Mouse (Mus musculus): Measurements from ENCODE around the gene Hist1h1d. TPM values are rescaled to one million over a fixed set of nuclear protein-coding genes. Genes with fewer than 3 reads are reported as not detected.

The Hist1h1d gene
- total RNA-seq (2021) (under 1 TPM; 0.86 to 0.91 TPM), polyA plus RNA-seq (2012; rRNA removed) (0.04 and 0.09 TPM in 2 replicates)
- long read RNA-seq: 0 reads

DNA sequence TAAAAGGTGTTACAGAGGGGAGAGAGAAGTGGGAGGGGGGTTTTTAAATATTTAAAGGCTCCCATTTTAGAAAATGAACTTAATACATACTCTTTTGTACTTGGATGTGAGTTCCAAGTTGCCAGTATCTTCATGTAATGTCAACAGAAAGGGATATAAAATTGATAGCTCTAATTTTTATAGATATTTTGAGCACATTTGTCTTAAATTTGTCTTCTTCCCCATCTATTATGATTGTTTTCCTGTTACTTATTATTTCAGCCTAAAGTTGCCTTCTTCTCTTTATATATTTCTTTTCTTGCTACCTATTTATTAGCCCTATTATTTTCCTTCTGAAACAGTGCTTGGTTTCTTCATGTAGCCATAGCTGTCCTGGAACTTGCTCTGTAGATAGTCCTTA, at the start of gene Hist1h1d:
Gene Hist1h1d, plus strand, starts transcription at position 301 of the 400 bp plus-strand sequence.
- Histone ChIP-seq H3K4me3 (no peak within 1 kb of the TSS), H3K27me3 (ENCODE audit: control insufficient read depth, insufficient read depth, low read length) (no peaks in the 10 kb centered on the region), H3K36me3 (ENCODE audit: control insufficient read depth, insufficient read depth, low read length) (no peaks in the 10 kb centered on the region; the same call in 1 of the 2 replicates), H3K4me1 (ENCODE audit: control insufficient read depth, insufficient read depth, low read length) (peaks cover 2% of the 10 kb centered on the region), H3K27ac (no peak within 1 kb of the TSS), H3K9ac (ENCODE audit: low read depth, low read length) (no peak within 1 kb of the TSS), H3K79me2 (replicated peaks; ENCODE audit: control insufficient read depth, insufficient read depth, low read length) (no peaks in the 10 kb centered on the region)
- TF ChIP-seq POLR2A (IDR thresholded peaks at IDR 0.05; ENCODE audit: insufficient read depth, low read depth, low read length) (no peak), EP300 (IDR thresholded peaks at IDR 0.05; ENCODE audit: insufficient read depth, low read depth, low read length) (no peak), CTCF (IDR thresholded peaks at IDR 0.05) (no peak)
- intact Hi-C loops (cut with DNase I): no loop called here
- no peak for DNase-seq

DNA sequence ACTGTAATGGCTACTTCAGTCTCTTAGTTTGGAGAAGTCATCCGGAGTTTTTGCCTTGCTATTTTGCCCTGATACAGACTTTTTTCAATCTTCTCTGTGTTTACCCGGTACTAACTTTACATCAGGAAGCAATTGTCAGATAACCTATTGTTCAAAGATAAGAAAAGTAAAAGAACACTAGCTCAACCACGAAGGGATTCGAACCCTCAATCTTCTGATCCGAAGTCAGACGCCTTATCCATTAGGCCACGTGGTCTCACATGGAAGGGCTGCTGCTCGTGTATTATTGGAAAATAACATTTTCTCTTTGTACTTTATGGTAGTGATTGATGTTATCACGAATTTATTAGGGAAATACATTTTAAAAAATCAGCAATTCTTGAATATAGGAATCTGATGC, 49.3 kb upstream of the Hist1h1d start:
- WGBS: 10% methylated on average over 9 of the region's 9 CpGs
- no peaks in the 10 kb centered on the region for H3K79me2 ChIP-seq (replicated peaks; ENCODE audit: control insufficient read depth, insufficient read depth, low read length)
- no peaks in the 10 kb centered on the region for H3K27me3 ChIP-seq (ENCODE audit: control insufficient read depth, insufficient read depth, low read length)
- H3K4me3 ChIP-seq: no peak overlapping the region
- no peaks in the 10 kb centered on the region for H3K36me3 ChIP-seq (ENCODE audit: control insufficient read depth, insufficient read depth, low read length)
- TF ChIP-seq CTCF (IDR thresholded peaks at IDR 0.05) (no peak), EP300 (IDR thresholded peaks at IDR 0.05; ENCODE audit: insufficient read depth, low read depth, low read length) (no peak), POLR2A (IDR thresholded peaks at IDR 0.05; ENCODE audit: insufficient read depth, low read depth, low read length) (no peak)
- no peaks in the 10 kb centered on the region for H3K4me1 ChIP-seq (ENCODE audit: control insufficient read depth, insufficient read depth, low read length)
- H3K9ac ChIP-seq (ENCODE audit: low read depth, low read length): no peak overlapping the region
- H3K27ac ChIP-seq: no peak overlapping the region
- peak; percentile 26 to 51 for DNase-seq
- intact Hi-C loops (cut with DNase I): no loop called here

DNA sequence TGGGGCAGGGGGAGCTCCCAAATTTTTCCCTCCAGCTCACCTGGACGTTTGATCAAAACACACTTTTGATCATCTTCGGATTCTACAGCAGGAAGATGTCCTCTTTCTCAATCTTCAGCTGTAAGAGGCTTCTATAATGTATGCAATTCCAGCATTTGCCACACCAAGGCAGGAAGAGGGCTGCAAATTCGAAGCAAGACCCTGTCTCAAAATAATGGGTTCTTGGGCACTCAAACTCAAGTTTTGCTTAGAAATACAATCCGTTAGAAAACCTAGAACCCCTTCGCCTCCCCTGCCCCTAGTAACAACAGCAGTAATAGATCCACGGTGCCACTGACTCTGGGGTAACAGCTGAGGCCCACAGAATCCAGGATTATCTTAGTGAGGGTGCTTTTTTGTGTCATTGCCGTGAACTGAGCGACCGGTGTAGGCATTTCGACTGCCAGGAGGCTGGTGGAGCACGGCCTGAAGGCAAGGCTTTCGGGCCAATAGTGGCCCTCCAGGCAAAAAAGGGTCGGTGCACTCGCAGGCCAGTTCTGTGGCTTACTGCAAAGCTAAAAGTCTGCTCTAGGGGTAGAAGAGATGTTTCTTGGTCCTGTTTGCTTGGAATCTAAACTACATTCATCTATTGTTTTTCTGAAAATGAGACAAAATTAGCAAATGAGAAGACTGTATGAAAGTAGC, 47.3 kb upstream of the Hist1h1d start:
- TF ChIP-seq EP300 (IDR thresholded peaks at IDR 0.05; ENCODE audit: insufficient read depth, low read depth, low read length): no peak
- no peak for TF ChIP-seq POLR2A (IDR thresholded peaks at IDR 0.05; ENCODE audit: insufficient read depth, low read depth, low read length)
- Histone ChIP-seq H3K27me3 (ENCODE audit: control insufficient read depth, insufficient read depth, low read length) (no peaks in the 10 kb centered on the region), H3K9ac (ENCODE audit: low read depth, low read length) (no peak overlapping the region), H3K27ac (no peak overlapping the region), H3K36me3 (ENCODE audit: control insufficient read depth, insufficient read depth, low read length) (no peaks in the 10 kb centered on the region), H3K79me2 (replicated peaks; ENCODE audit: control insufficient read depth, insufficient read depth, low read length) (no peaks in the 10 kb centered on the region), H3K4me1 (ENCODE audit: control insufficient read depth, insufficient read depth, low read length) (no peaks in the 10 kb centered on the region), H3K4me3 (no peak overlapping the region)
- WGBS: 50% methylated on average over 14 of the region's 14 CpGs
- intact Hi-C loops (cut with DNase I): loop anchor here (5.0 kb wide), 1 partner anchor 39 kb away; the partner anchor contains the start of gene Btn1a1
- no peak for DNase-seq

DNA sequence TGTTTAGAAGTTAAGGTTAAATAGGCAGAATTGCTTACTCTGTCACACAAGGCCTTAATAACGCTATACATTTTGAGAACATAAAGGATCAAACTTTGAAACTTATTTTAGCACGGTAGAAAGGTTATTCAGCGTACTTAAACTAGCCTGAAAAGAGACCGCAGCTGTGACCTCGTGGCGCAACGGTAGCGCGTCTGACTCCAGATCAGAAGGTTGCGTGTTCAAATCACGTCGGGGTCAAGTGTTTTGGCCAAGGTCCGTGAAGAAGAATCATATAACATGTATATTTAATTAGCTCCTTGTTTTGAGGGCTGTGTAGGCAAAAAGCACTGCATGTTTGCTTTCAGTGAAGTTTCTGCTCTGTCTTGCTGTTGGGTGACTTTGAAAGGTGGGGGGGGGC, 46.7 kb upstream of the Hist1h1d start:
- Histone ChIP-seq H3K4me1 (ENCODE audit: control insufficient read depth, insufficient read depth, low read length) (no peaks in the 10 kb centered on the region), H3K79me2 (replicated peaks; ENCODE audit: control insufficient read depth, insufficient read depth, low read length) (no peaks in the 10 kb centered on the region), H3K27ac (no peak overlapping the region), H3K9ac (ENCODE audit: low read depth, low read length) (no peak overlapping the region), H3K27me3 (ENCODE audit: control insufficient read depth, insufficient read depth, low read length) (no peaks in the 10 kb centered on the region), H3K4me3 (no peak overlapping the region), H3K36me3 (ENCODE audit: control insufficient read depth, insufficient read depth, low read length) (no peaks in the 10 kb centered on the region)
- WGBS: 51% methylated on average over 13 of the region's 13 CpGs
- TF ChIP-seq EP300 (IDR thresholded peaks at IDR 0.05; ENCODE audit: insufficient read depth, low read depth, low read length) (no peak), POLR2A (IDR thresholded peaks at IDR 0.05; ENCODE audit: insufficient read depth, low read depth, low read length) (no peak), CTCF (IDR thresholded peaks at IDR 0.05) (no peak)
- intact Hi-C loops (cut with DNase I): loop anchor here (5.0 kb wide), 1 partner anchor 39 kb away; the partner anchor contains the start of gene Btn1a1
- peak; percentile 21 to 43 for DNase-seq

DNA sequence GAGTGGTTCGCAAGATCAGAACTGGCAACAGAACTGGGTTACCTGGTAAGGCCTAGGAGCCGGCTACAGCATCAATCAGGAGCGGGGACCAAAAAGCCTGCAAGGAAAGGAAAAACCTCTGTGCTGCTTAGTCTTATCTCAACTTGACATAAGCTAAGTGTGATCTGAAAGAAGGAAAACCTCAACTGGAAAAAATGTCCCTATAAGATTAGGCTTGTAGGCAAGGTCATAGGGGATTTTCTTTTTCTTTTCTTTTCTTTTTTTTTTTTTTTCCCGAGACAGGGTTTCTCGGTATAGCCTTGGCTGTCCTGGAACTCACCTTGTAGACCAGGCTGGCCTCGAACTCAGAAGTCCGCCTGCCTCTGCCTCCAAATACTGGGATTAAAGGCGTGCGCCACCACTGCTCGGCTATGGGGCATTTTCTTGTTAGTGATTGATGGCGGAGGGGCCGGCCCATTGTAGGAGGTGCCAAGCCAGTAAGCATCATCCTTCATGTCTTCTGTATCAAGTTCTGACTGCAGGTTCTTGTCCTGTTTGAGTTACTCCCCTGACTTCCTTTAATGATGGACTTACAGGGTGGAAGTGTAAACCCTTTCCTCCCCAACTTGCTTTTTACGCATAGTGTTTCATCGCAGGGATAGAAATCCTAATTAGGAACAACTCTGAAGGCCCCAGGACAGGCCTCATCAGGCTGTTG, 46.1 kb upstream of the Hist1h1d start:
- Histone ChIP-seq H3K27me3 (ENCODE audit: control insufficient read depth, insufficient read depth, low read length) (no peaks in the 10 kb centered on the region), H3K36me3 (ENCODE audit: control insufficient read depth, insufficient read depth, low read length) (no peaks in the 10 kb centered on the region), H3K9ac (ENCODE audit: low read depth, low read length) (no peak overlapping the region), H3K79me2 (replicated peaks; ENCODE audit: control insufficient read depth, insufficient read depth, low read length) (no peaks in the 10 kb centered on the region), H3K27ac (no peak overlapping the region), H3K4me1 (ENCODE audit: control insufficient read depth, insufficient read depth, low read length) (no peaks in the 10 kb centered on the region), H3K4me3 (no peak overlapping the region)
- DNase-seq: no peak
- TF ChIP-seq POLR2A (IDR thresholded peaks at IDR 0.05; ENCODE audit: insufficient read depth, low read depth, low read length): no peak
- no peak for TF ChIP-seq CTCF (IDR thresholded peaks at IDR 0.05)
- no peak for TF ChIP-seq EP300 (IDR thresholded peaks at IDR 0.05; ENCODE audit: insufficient read depth, low read depth, low read length)
- intact Hi-C loops (cut with DNase I): loop anchor here (5.0 kb wide), 1 partner anchor 40 kb away; the partner anchor contains the start of gene Btn1a1
- 59% methylated on average over 14 of the region's 14 CpGs for WGBS

DNA sequence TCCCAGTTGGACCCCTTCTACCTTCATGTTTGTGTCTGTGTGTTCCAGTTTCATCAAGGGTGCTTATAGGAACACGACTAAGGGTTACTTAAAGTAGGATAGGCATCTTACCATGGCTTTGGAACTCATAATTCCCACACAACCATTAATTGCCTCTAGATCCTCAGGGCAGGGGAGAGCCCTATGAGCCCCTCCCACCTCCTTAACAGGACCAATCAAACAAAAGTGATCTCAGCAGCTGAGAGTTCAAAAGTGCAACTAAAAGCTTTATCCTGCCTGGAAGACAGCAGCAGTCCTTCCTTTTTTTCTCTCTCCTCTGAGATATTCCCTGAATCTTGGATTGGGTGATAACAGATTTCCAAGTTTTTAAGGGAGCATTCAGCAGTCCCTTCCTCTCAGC, 42.9 kb upstream of the Hist1h1d start:
- H3K4me1 ChIP-seq (ENCODE audit: control insufficient read depth, insufficient read depth, low read length): no peaks in the 10 kb centered on the region
- TF ChIP-seq EP300 (IDR thresholded peaks at IDR 0.05; ENCODE audit: insufficient read depth, low read depth, low read length): no peak
- no peak for TF ChIP-seq POLR2A (IDR thresholded peaks at IDR 0.05; ENCODE audit: insufficient read depth, low read depth, low read length)
- no peak for TF ChIP-seq CTCF (IDR thresholded peaks at IDR 0.05)
- H3K9ac ChIP-seq (ENCODE audit: low read depth, low read length): no peak overlapping the region
- 28% methylated on average over 1 of the region's 1 CpGs for WGBS
- H3K27me3 ChIP-seq (ENCODE audit: control insufficient read depth, insufficient read depth, low read length): no peaks in the 10 kb centered on the region
- H3K79me2 ChIP-seq (replicated peaks; ENCODE audit: control insufficient read depth, insufficient read depth, low read length): no peaks in the 10 kb centered on the region
- no peak for DNase-seq
- H3K36me3 ChIP-seq (ENCODE audit: control insufficient read depth, insufficient read depth, low read length): no peaks in the 10 kb centered on the region
- intact Hi-C loops (cut with DNase I): no loop called here
- H3K4me3 ChIP-seq: no peak overlapping the region
- no peak overlapping the region for H3K27ac ChIP-seq
